ENCODE assay signal across 7 mouse cellular contexts in the genomic region with DNA sequence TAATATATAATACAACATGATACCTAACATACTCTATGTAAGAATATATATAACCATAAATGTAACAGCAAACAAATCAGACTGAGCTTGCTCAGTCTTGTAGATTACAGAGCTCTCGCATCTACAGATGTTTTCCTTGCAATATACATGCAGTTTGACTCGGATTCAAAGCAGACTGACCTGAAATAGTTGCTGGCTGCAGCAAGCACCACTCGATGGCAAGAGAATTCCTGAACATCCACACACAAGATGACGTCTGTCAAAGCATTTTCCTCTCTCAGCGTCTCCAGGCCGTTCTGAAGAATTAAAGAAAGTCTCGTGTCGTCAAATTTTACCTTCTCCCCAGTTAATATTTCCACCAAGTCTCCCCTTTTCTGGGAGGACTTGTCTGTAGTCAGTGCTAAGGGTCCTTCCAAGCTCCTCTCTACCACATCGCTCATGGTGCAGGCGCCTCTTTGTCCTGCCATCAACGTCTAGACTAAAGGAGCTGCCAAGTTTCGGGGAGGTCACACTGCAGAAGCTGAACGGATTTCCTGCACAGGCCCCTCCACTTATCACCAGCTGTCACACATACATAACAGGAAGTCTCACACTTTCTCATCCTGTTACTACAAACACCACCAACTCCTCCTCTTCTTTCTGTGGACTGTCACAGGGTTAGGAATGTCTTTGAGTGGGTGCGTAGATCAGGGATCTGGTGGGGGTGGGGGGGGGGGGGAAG. TPM values are rescaled to one million over a fixed set of nuclear protein-coding genes. Genes with fewer than 3 reads are reported as not detected.
DNase-seq lines count a peak whose midpoint lies in the region; ATAC-seq and TF ChIP-seq lines count a peak whose summit lies in the region.

Klhl6 (minus strand) TSS at position 501 of the 721 bp plus-strand sequence.

- H3K36me3 ChIP-seq in MEL (ENCODE audit: control insufficient read depth in 1 of 2, insufficient read depth in 2 of 2, low read length in 2 of 2) = peaks cover 0 to 45% of the 10 kb centered on the region in 2 experiments; a peak in 2 of 4 replicates
- no peaks in the 10 kb centered on the region for H3K36me3 ChIP-seq in heart, embryonic 14.5 days (ENCODE audit: control insufficient read depth, insufficient read depth, low read length)

- H3K27me3 ChIP-seq in MEL (ENCODE audit: control insufficient read depth in 1 of 2, insufficient read depth in 2 of 2, low read length in 2 of 2) = no peaks in the 10 kb centered on the region
- H3K27me3 ChIP-seq in heart, embryonic 14.5 days (ENCODE audit: control insufficient read depth, insufficient read depth, low read length) = no peaks in the 10 kb centered on the region

- WGBS in bone marrow, adult 2 months = under 1% methylated on average over 14 of the region's 14 CpGs
- 7% methylated on average over 14 of the region's 14 CpGs for WGBS in heart, embryonic 14.5 days

- peak within 1 kb of the TSS; percentile 64 for H3K9ac ChIP-seq in MEL (ENCODE audit: control insufficient read depth, low read depth, low read length, poor library complexity, severe bottlenecking)
- H3K9ac ChIP-seq in heart, embryonic 14.5 days (ENCODE audit: low read length) = peak within 1 kb of the TSS; percentile 78

- TF ChIP-seq CTCF in MEL (IDR thresholded peaks at IDR 0.05 in 2 of 3, conservative IDR thresholded peaks at IDR 0.05 in 1 of 3; ENCODE audit: control insufficient read depth in 1 of 3, insufficient read depth in 1 of 3, low read depth in 2 of 3, low read length in 3 of 3, poor library complexity in 1 of 3, severe bottlenecking in 1 of 3) = no peak
- no peak for TF ChIP-seq CTCF in bone marrow, adult 2 months (IDR thresholded peaks at IDR 0.05; ENCODE audit: control insufficient read depth, insufficient read depth, low read length)

- H3K4me1 ChIP-seq in MEL (ENCODE audit: control insufficient read depth in 1 of 2, insufficient read depth in 2 of 2, low read length in 2 of 2) = peaks cover 19 to 27% of the 10 kb centered on the region in 2 experiments
- peaks cover 4% of the 10 kb centered on the region; the same call in 1 of the 2 replicates for H3K4me1 ChIP-seq in bone marrow, adult 2 months (ENCODE audit: control insufficient read depth, insufficient read depth, low read length)
- peaks cover 0 to 8% of the 10 kb centered on the region in 2 experiments; a peak in 2 of 4 replicates for H3K4me1 ChIP-seq in heart, embryonic 14.5 days (ENCODE audit: control insufficient read depth in 2 of 2, insufficient read depth in 2 of 2, low read length in 2 of 2)

- ATAC-seq in heart, embryonic 14.5 days (ENCODE audit: insufficient number of reproducible peaks, insufficient read depth, low FRiP score, low read depth) = peak; percentile 86
- ATAC-seq in megakaryocyte-erythroid progenitor cell, adult 5-6 weeks (replicated peaks; ENCODE audit: low FRiP score, low TSS enrichment, poor library complexity, severe bottlenecking) = peak; percentile 86

- peak within 1 kb of the TSS; percentile 58 to 62 for H3K4me3 ChIP-seq in MEL (ENCODE audit: control insufficient read depth in 1 of 2, insufficient read depth in 1 of 2, low read depth in 2 of 2, low read length in 2 of 2)
- H3K4me3 ChIP-seq in bone marrow, adult 2 months (replicated peaks; ENCODE audit: control insufficient read depth, low read depth, low read length) = peak within 1 kb of the TSS; percentile 93
- peak within 1 kb of the TSS; percentile 43 to 47 for H3K4me3 ChIP-seq in heart, embryonic 14.5 days (ENCODE audit: control insufficient read depth in 1 of 2, insufficient read depth in 1 of 2, low read depth in 1 of 2, low read length in 2 of 2)

- peaks cover 7% of the 10 kb centered on the region; the same call in 1 of the 2 replicates for H3K79me2 ChIP-seq in MEL (ENCODE audit: control insufficient read depth, insufficient read depth, low read length, poor library complexity)

- H3K4me2 ChIP-seq in heart, embryonic 14.5 days (ENCODE audit: low read length) = peak within 1 kb of the TSS; percentile 66

- no peak for TF ChIP-seq RAD21 in MEL (IDR thresholded peaks at IDR 0.05; ENCODE audit: low read depth, low read length)

- no peaks in the 10 kb centered on the region for H3K9me3 ChIP-seq in MEL (replicated peaks; ENCODE audit: insufficient read depth, low read length)
- H3K9me3 ChIP-seq in heart, embryonic 14.5 days (ENCODE audit: control insufficient read depth, low read length) = no peaks in the 10 kb centered on the region

- peak in 1 of 2 experiments; percentile 60; a peak in 1 of 4 replicates for TF ChIP-seq POLR2A in MEL (IDR thresholded peaks at IDR 0.05; ENCODE audit: control insufficient read depth in 1 of 2, insufficient read depth in 1 of 2, low read depth in 1 of 2, low read length in 2 of 2, poor library complexity in 1 of 2)
- peak; percentile 39; the same call in 1 of the 2 replicates for TF ChIP-seq POLR2A in bone marrow, adult 2 months (IDR thresholded peaks at IDR 0.05; ENCODE audit: borderline replicate concordance, control insufficient read depth, low read depth, low read length)

- peak; percentile 69 to 84; a peak in 3 of 4 replicates for TF ChIP-seq EP300 in MEL (IDR thresholded peaks at IDR 0.05; ENCODE audit: low read depth in 1 of 2, low read length in 2 of 2)

- H3K27ac ChIP-seq in MEL (ENCODE audit: control insufficient read depth, low read depth, low read length) = peak within 1 kb of the TSS; percentile 71
- peak within 1 kb of the TSS; percentile 69 for H3K27ac ChIP-seq in bone marrow, adult 2 months (ENCODE audit: control insufficient read depth, insufficient read depth, low read depth, low read length, poor library complexity)
- H3K27ac ChIP-seq in heart, embryonic 14.5 days (replicated peaks in 1 of 2; ENCODE audit: control insufficient read depth in 1 of 2, insufficient read depth in 1 of 2, low read depth in 2 of 2, low read length in 2 of 2) = peak within 1 kb of the TSS; percentile 89 to 92

- DNase-seq in MEL (ENCODE audit: low read depth, low spot score) = peak; percentile 89
- peak; percentile 83 for DNase-seq in kidney, postnatal 14 days
- DNase-seq in thymus, postnatal 4 days = peak; percentile 75
- DNase-seq in cerebellum, postnatal 25 days = no peak

TF ChIP-seq in MEL, 35 proteins besides CTCF, POLR2A, EP300 and RAD21 (continues in another document):
- TF ChIP-seq MAFK (IDR thresholded peaks at IDR 0.05; ENCODE audit: borderline replicate concordance, low read depth, low read length) (no peak), BHLHE40 (IDR thresholded peaks at IDR 0.05; ENCODE audit: borderline replicate concordance, low read depth, low read length) (peak; percentile 48; the same call in 1 of the 2 replicates), ZKSCAN1 (IDR thresholded peaks at IDR 0.05; ENCODE audit: low read depth, low read length) (no peak), ZC3H11A (IDR thresholded peaks at IDR 0.05; ENCODE audit: low read depth, low read length) (no peak), MXI1 (IDR thresholded peaks at IDR 0.05; ENCODE audit: low read depth, low read length) (peak; percentile 61), ZNF384 (IDR thresholded peaks at IDR 0.05; ENCODE audit: low read depth, low read length) (no peak), ZMIZ1 (IDR thresholded peaks at IDR 0.05; ENCODE audit: low read depth, low read length) (no peak), TCF12 (IDR thresholded peaks at IDR 0.05; ENCODE audit: low read depth, low read length) (peak; percentile 87), SMC3 (IDR thresholded peaks at IDR 0.05; ENCODE audit: low read depth, low read length) (no peak), NRF1 (IDR thresholded peaks at IDR 0.05; ENCODE audit: insufficient read depth, low read depth, low read length, poor library complexity, severe bottlenecking) (no peak), SIN3A (IDR thresholded peaks at IDR 0.05; ENCODE audit: low read length) (peak; percentile 83), MAZ (IDR thresholded peaks at IDR 0.05; ENCODE audit: low read depth, low read length) (no peak), KAT2A (conservative IDR thresholded peaks at IDR 0.05; ENCODE audit: low read depth, low read length) (no peak), MAX (IDR thresholded peaks at IDR 0.05; ENCODE audit: low read length) (no peak), NELFE (IDR thresholded peaks at IDR 0.05; ENCODE audit: low read depth, low read length) (no peak), GABPA (IDR thresholded peaks at IDR 0.05; ENCODE audit: low read depth, low read length) (no peak), MEF2A (IDR thresholded peaks at IDR 0.05; ENCODE audit: extremely low read depth, insufficient replicate concordance, low read depth, low read length, poor library complexity, severe bottlenecking) (no peak), ETS1 (IDR thresholded peaks at IDR 0.05; ENCODE audit: low read depth, low read length) (peak; percentile 95), UBTF (IDR thresholded peaks at IDR 0.05; ENCODE audit: borderline replicate concordance, insufficient read depth, low read depth, low read length) (no peak), E2F4 (IDR thresholded peaks at IDR 0.05; ENCODE audit: borderline replicate concordance, low read depth, low read length) (no peak), JUND (IDR thresholded peaks at IDR 0.05; ENCODE audit: low read depth, low read length) (no peak), POLR2AphosphoS2 (IDR thresholded peaks at IDR 0.05; ENCODE audit: low read length) (no peak), HCFC1 (IDR thresholded peaks at IDR 0.05; ENCODE audit: low read depth, low read length) (peak; percentile 65), TAL1 (IDR thresholded peaks at IDR 0.05; ENCODE audit: low read length) (peak; percentile 68), MYC (IDR thresholded peaks at IDR 0.05; ENCODE audit: low read depth, low read length) (no peak), MYB (IDR thresholded peaks at IDR 0.05; ENCODE audit: low read depth, low read length) (no peak), USF2 (IDR thresholded peaks at IDR 0.05; ENCODE audit: borderline replicate concordance in 1 of 2, insufficient read depth in 1 of 2, low read depth in 1 of 2, low read length in 2 of 2) (no peak), USF1 (IDR thresholded peaks at IDR 0.05; ENCODE audit: low read depth, low read length) (no peak), POLR2AphosphoS5 (IDR thresholded peaks at IDR 0.05; ENCODE audit: borderline replicate concordance, low read depth, low read length) (no peak), CHD2 (IDR thresholded peaks at IDR 0.05; ENCODE audit: low read length) (no peak)

RNA-seq across cellular contexts. Expression of gene Klhl6, which starts in this region (rescaled TPM):
- 4.8 and 11.8 TPM in 2 replicates for total RNA-seq in MEL (2012; rRNA removed)
- 1 to 10 TPM in 1 of 2 experiments, not detected in 1; 6.9 TPM for polyA plus RNA-seq in MEL (2012; ENCODE audit: insufficient read depth in 1 of 2, insufficient read length in 2 of 2, low read depth in 1 of 2, low replicate concordance in 2 of 2, missing spikeins in 1 of 2)
- polyA plus RNA-seq in bone marrow, adult 2 months (2011; ENCODE audit: insufficient read depth, insufficient read length, low replicate concordance, missing spikeins) = 32.9 and 52.8 TPM in 2 replicates
- 19.4 and 20.0 TPM in 2 replicates for polyA plus RNA-seq in heart, embryonic 14.5 days (2014; fragmentation: Nextera tagmentation; extraction: Ambion mirVana)
- 32.8 and 39.5 TPM in 2 replicates for total RNA-seq in megakaryocyte-erythroid progenitor cell, adult 5-6 weeks (2014; fragmentation: Nextera tagmentation)
- 37.8 and 79.6 TPM in 2 replicates for total RNA-seq in megakaryocyte-erythroid progenitor cell, adult 5-6 weeks (2017)

Comparison
In these comparisons a context has a peak if more than half of its experiments do, and no peak if none do; other contexts are left out.
1. DNase-seq: peak in MEL (single experiment), kidney, postnatal 14 days (single experiment) and thymus, postnatal 4 days (single experiment); none in cerebellum, postnatal 25 days (0 of 2).
2. Peak in every context shown above with its lines, with median percentiles within 50 percentile points of each other: H3K27ac ChIP-seq and H3K4me3 ChIP-seq.